Mouse (Mus musculus): Measurements from ENCODE around the gene Strn3. TPM values are rescaled to one million over a fixed set of nuclear protein-coding genes. Genes with fewer than 3 reads are reported as not detected.
"Not testable (repeated sequence)": the region's sequence is repeated elsewhere in the genome, so short reads cannot be mapped to it uniquely, and the experiment has no call there.

Gene Strn3
- total RNA-seq, 1 experiment from 2014 or later, result 85.1 TPM

GRCm38 (mm10) chr12:51612361-51612760 lies 79.3 kb downstream of the Strn3 start:
- DNase-seq, result no peak

- DNase-seq, result no peak
These were observed 85.6 kb downstream of the Strn3 start for GRCm38 (mm10) chr12:51606138-51606537.

- no peak for DNase-seq
These were observed 88.4 kb downstream of the Strn3 start for GRCm38 (mm10) chr12:51603306-51603705.

- DNase-seq, result no peak
These were observed 97.6 kb downstream of the Strn3 start for GRCm38 (mm10) chr12:51594030-51594470.

- peak; percentile 24 for DNase-seq
These were observed 98.3 kb downstream of the Strn3 start, which contains the start of gene Coch for GRCm38 (mm10) chr12:51593229-51594029. TSS of gene Coch (plus strand) at chr12:51593341.

- no peak for DNase-seq
These were observed 98.8 kb downstream of the Strn3 start for GRCm38 (mm10) chr12:51592888-51593228.

GRCm38 (mm10) chr12:51591921-51592320 lies 99.8 kb downstream of the Strn3 start:
- DNase-seq, result no peak

- no peak for DNase-seq
These were observed 102.4 kb downstream of the Strn3 start for GRCm38 (mm10) chr12:51589263-51589662.

GRCm38 (mm10) chr12:51577816-51578215 lies 113.9 kb downstream of the Strn3 start:
- not testable (repeated sequence) for DNase-seq

GRCm38 (mm10) chr12:51572651-51573050 lies 119.0 kb downstream of the Strn3 start:
- no peak for DNase-seq

GRCm38 (mm10) chr12:51569944-51570343 lies 121.8 kb downstream of the Strn3 start:
- DNase-seq, result no peak

GRCm38 (mm10) chr12:51569472-51569871 lies 122.2 kb downstream of the Strn3 start:
- DNase-seq, result no peak

GRCm38 (mm10) chr12:51567225-51567624 lies 124.5 kb downstream of the Strn3 start:
- no peak for DNase-seq

- DNase-seq, result no peak
These were observed 130.3 kb downstream of the Strn3 start for GRCm38 (mm10) chr12:51561416-51561815.

Other genes starting within 250 kb of the Strn3 start
- gene Coch, start 98.6 kb downstream of the Strn3 start, total RNA-seq (2021), result 0.46 TPM in 1 of 2 replicates, not detected in the other
- 18.3 and 25.8 TPM in 2 replicates for gene Ap4s1, start 864 bp downstream of the Strn3 start, total RNA-seq (2021)
- 96.6 and 102 TPM in 2 replicates for gene Hectd1, start 137.6 kb upstream of the Strn3 start, total RNA-seq (2021)

Measured in adrenal gland, postnatal 25 days (tissue).